Mouse (Mus musculus) heart, embryonic 15.5 days (tissue): ENCODE measurements at regions not wholly inside any gene's neighbourhood (a gene's known extent, or its start where the extent isn't known, plus 50 kb on each side); places are given as distances from the start of the nearest gene placed in this dataset.

Experiments
- ATAC-seq: fragments of 200-750 bp; cut with Nextera tagmentation; replicated peaks from 2 replicates; pipeline ENCODE4 v1.8.0; 2017; ENCODE audit warnings: low read depth, moderate TSS enrichment; ENCODE audit not compliant: insufficient number of reproducible peaks, insufficient read depth, low FRiP score
- H3K27ac ChIP-seq: fragments of 300-500 bp; sonication (generic); 2 replicates; pipeline ENCODE4 v1.5.1; 2015; ENCODE audit warnings: mild to moderate bottlenecking, inconsistent platforms
- H3K27me3 ChIP-seq: fragments of 300-500 bp; sonication (generic); 2 replicates; pipeline ENCODE4 v1.6.1; 2015; ENCODE audit warnings: inconsistent platforms
- H3K36me3 ChIP-seq: fragments of 300-500 bp; sonication (generic); 2 replicates; pipeline ENCODE4 v1.6.1; 2015; ENCODE audit warnings: mild to moderate bottlenecking, inconsistent platforms
- H3K4me1 ChIP-seq: fragments of 300-500 bp; sonication (generic); replicated peaks from 2 replicates; pipeline ENCODE4 v1.6.1; 2015; ENCODE audit warnings: inconsistent platforms
- H3K4me2 ChIP-seq: fragments of 300-500 bp; sonication (generic); 2 replicates; pipeline ENCODE4 v1.6.1; 2015; ENCODE audit warnings: inconsistent platforms, mild to moderate bottlenecking, moderate library complexity
- H3K4me3 ChIP-seq: fragments of 300-500 bp; sonication (generic); 2 replicates; pipeline ENCODE4 v1.5.1; 2015; ENCODE audit warnings: mild to moderate bottlenecking, inconsistent platforms
- H3K9ac ChIP-seq: fragments of 300-500 bp; sonication (generic); 2 replicates; pipeline ENCODE4 v1.6.1; 2015; ENCODE audit warnings: mild to moderate bottlenecking, inconsistent platforms
- H3K9me3 ChIP-seq: fragments of 300-500 bp; sonication (generic); replicated peaks from 2 replicates; pipeline ENCODE4 v1.6.1; 2016; ENCODE audit warnings: inconsistent platforms
- WGBS: fragments of 180-500 bp; shearing (Covaris S2); methylation state at CpG from one replicate; pipeline ENCODE4 v1.1.7; 2015; ENCODE audit warnings: mixed read lengths; 5-methylcytosine and 5-hydroxymethylcytosine counted together

GRCm38 (mm10) chr4:137189058-137189457 lies 88.2 kb upstream of the Wnt4 start:
- no peak for ATAC-seq
- H3K4me1 ChIP-seq, result peaks cover 7% of the 10 kb centered on the region

GRCm38 (mm10) chr4:137187592-137187991 lies 89.7 kb upstream of the Wnt4 start:
- H3K9me3 ChIP-seq, result no peaks in the 10 kb centered on the region
- no peak for ATAC-seq
- no peak overlapping the region for H3K4me2 ChIP-seq
- H3K4me3 ChIP-seq, result no peak overlapping the region
- H3K27ac ChIP-seq, result no peak overlapping the region
- no peaks in the 10 kb centered on the region for H3K36me3 ChIP-seq
- 0 out of 2 replicates have a peak, but pooled peaks cover 3% of the 10 kb centered on the region for H3K27me3 ChIP-seq
- peaks cover 8% of the 10 kb centered on the region; the same call in 1 of the 2 replicates for H3K4me1 ChIP-seq
- 68% methylated on average over 3 of the region's 3 CpGs for WGBS
- H3K9ac ChIP-seq, result no peak overlapping the region

More at GRCm38 (mm10) chr4:137189058-137189457, 88.2 kb upstream of the Wnt4 start:
- 49% methylated on average over 6 of the region's 6 CpGs for WGBS
- Histone ChIP-seq H3K27me3 (0 out of 2 replicates have a peak, but pooled peaks cover 3% of the 10 kb centered on the region), H3K9me3 (no peaks in the 10 kb centered on the region), H3K27ac (no peak overlapping the region), H3K9ac (no peak overlapping the region), H3K36me3 (no peaks in the 10 kb centered on the region), H3K4me2 (no peak overlapping the region), H3K4me3 (no peak overlapping the region)

GRCm38 (mm10) chr4:137187051-137187450 lies 90.2 kb upstream of the Wnt4 start:
- 0 out of 2 replicates have a peak, but pooled peaks cover 3% of the 10 kb centered on the region for H3K27me3 ChIP-seq
- H3K9me3 ChIP-seq, result no peaks in the 10 kb centered on the region
- no peak overlapping the region for H3K9ac ChIP-seq
- 82% methylated on average over 9 of the region's 9 CpGs for WGBS
- no peaks in the 10 kb centered on the region for H3K36me3 ChIP-seq
- H3K4me1 ChIP-seq, result peaks cover 8% of the 10 kb centered on the region; the same call in 1 of the 2 replicates
- no peak for ATAC-seq
- H3K4me3 ChIP-seq, result no peak overlapping the region
- no peak overlapping the region for H3K27ac ChIP-seq
- H3K4me2 ChIP-seq, result no peak overlapping the region

- ATAC-seq, result no peak
- H3K4me2 ChIP-seq, result no peak overlapping the region
- H3K36me3 ChIP-seq, result no peaks in the 10 kb centered on the region
- peaks cover 7% of the 10 kb centered on the region; the same call in 1 of the 2 replicates for H3K27me3 ChIP-seq
- no peaks in the 10 kb centered on the region for H3K9me3 ChIP-seq
- peaks cover 8% of the 10 kb centered on the region; the same call in 1 of the 2 replicates for H3K4me1 ChIP-seq
- H3K9ac ChIP-seq, result no peak overlapping the region
- no peak overlapping the region for H3K27ac ChIP-seq
- 82% methylated on average over 4 of the region's 4 CpGs for WGBS
- H3K4me3 ChIP-seq, result no peak overlapping the region
Measured at GRCm38 (mm10) chr4:137185001-137185400, 92.3 kb upstream of the Wnt4 start.

GRCm38 (mm10) chr4:137183181-137183850 lies 94.0 kb upstream of the Wnt4 start:
- H3K4me1 ChIP-seq, result peaks cover 11% of the 10 kb centered on the region
- no peaks in the 10 kb centered on the region for H3K36me3 ChIP-seq
- WGBS, result 61% methylated on average over 10 of the region's 10 CpGs
- no peak for ATAC-seq
- no peak overlapping the region for H3K27ac ChIP-seq
- H3K27me3 ChIP-seq, result peaks cover 7% of the 10 kb centered on the region; the same call in 1 of the 2 replicates
- H3K9me3 ChIP-seq, result no peaks in the 10 kb centered on the region
- no peak overlapping the region for H3K4me3 ChIP-seq
- H3K4me2 ChIP-seq, result no peak overlapping the region
- H3K9ac ChIP-seq, result no peak overlapping the region

- no peak overlapping the region for H3K4me3 ChIP-seq
- H3K9ac ChIP-seq, result no peak overlapping the region
- H3K27me3 ChIP-seq, result peaks cover 7% of the 10 kb centered on the region; the same call in 1 of the 2 replicates
- H3K9me3 ChIP-seq, result no peaks in the 10 kb centered on the region
- peaks cover 11% of the 10 kb centered on the region for H3K4me1 ChIP-seq
- no peak overlapping the region for H3K27ac ChIP-seq
- 83% methylated on average over 14 of the region's 14 CpGs for WGBS
- H3K4me2 ChIP-seq, result no peak overlapping the region
- H3K36me3 ChIP-seq, result no peaks in the 10 kb centered on the region
- ATAC-seq, result no peak
Measured at GRCm38 (mm10) chr4:137182547-137182946, 94.7 kb upstream of the Wnt4 start.

- Histone ChIP-seq H3K9ac (no peak overlapping the region), H3K9me3 (no peaks in the 10 kb centered on the region), H3K27me3 (peaks cover 7% of the 10 kb centered on the region; the same call in 1 of the 2 replicates), H3K4me2 (no peak overlapping the region), H3K27ac (no peak overlapping the region), H3K4me1 (peaks cover 11% of the 10 kb centered on the region), H3K36me3 (no peaks in the 10 kb centered on the region), H3K4me3 (no peak overlapping the region)
- WGBS, result 64% methylated on average over 8 of the region's 8 CpGs
- ATAC-seq, result no peak
Measured at GRCm38 (mm10) chr4:137181252-137181651, 96.0 kb upstream of the Wnt4 start.

- 61% methylated on average over 2 of the region's 2 CpGs for WGBS
- ATAC-seq, result 0 out of 2 replicates have a peak, but pooled peaks have one; percentile 19
- no peaks in the 10 kb centered on the region for H3K36me3 ChIP-seq
- peaks cover 4% of the 10 kb centered on the region; the same call in 1 of the 2 replicates for H3K27me3 ChIP-seq
- H3K4me1 ChIP-seq, result peaks cover 11% of the 10 kb centered on the region
- H3K4me3 ChIP-seq, result no peak overlapping the region
- no peaks in the 10 kb centered on the region for H3K9me3 ChIP-seq
- H3K9ac ChIP-seq, result no peak overlapping the region
- no peak overlapping the region for H3K4me2 ChIP-seq
- no peak overlapping the region for H3K27ac ChIP-seq
Measured at GRCm38 (mm10) chr4:137180083-137180482, 97.2 kb upstream of the Wnt4 start.

- 20% methylated on average over 3 of the region's 3 CpGs for WGBS
- Histone ChIP-seq H3K4me2 (no peak overlapping the region), H3K36me3 (no peaks in the 10 kb centered on the region), H3K27me3 (peaks cover 4% of the 10 kb centered on the region; the same call in 1 of the 2 replicates), H3K9ac (no peak overlapping the region), H3K27ac (no peak overlapping the region), H3K9me3 (no peaks in the 10 kb centered on the region), H3K4me3 (no peak overlapping the region), H3K4me1 (peaks cover 11% of the 10 kb centered on the region)
- peak; percentile 53 for ATAC-seq
Measured at GRCm38 (mm10) chr4:137178833-137179232, 98.5 kb upstream of the Wnt4 start.

GRCm38 (mm10) chr4:137164933-137165332 lies 112.4 kb upstream of the Wnt4 start:
- no peak for ATAC-seq
- H3K4me2 ChIP-seq, result peak overlapping the region; percentile 53
- H3K9me3 ChIP-seq, result no peaks in the 10 kb centered on the region
- H3K27ac ChIP-seq, result no peak overlapping the region
- no peak overlapping the region for H3K9ac ChIP-seq
- H3K4me1 ChIP-seq, result peaks cover 6% of the 10 kb centered on the region; the same call in 1 of the 2 replicates
- 36% methylated on average over 9 of the region's 9 CpGs for WGBS
- peaks cover 44% of the 10 kb centered on the region for H3K27me3 ChIP-seq
- H3K4me3 ChIP-seq, result peak overlapping the region; percentile 12; the same call in 1 of the 2 replicates
- no peaks in the 10 kb centered on the region for H3K36me3 ChIP-seq

GRCm38 (mm10) chr4:137164429-137164828 lies 112.9 kb upstream of the Wnt4 start:
- Histone ChIP-seq H3K27me3 (peaks cover 48% of the 10 kb centered on the region), H3K4me1 (peaks cover 6% of the 10 kb centered on the region; the same call in 1 of the 2 replicates), H3K9me3 (no peaks in the 10 kb centered on the region), H3K36me3 (no peaks in the 10 kb centered on the region), H3K4me3 (peak overlapping the region; percentile 12; the same call in 1 of the 2 replicates), H3K27ac (no peak overlapping the region), H3K4me2 (peak overlapping the region; percentile 53), H3K9ac (no peak overlapping the region)
- WGBS, result 6% methylated on average over 12 of the region's 12 CpGs
- ATAC-seq, result no peak
